Mouse (Mus musculus): Measurements from ENCODE around the gene Large1.
"Not testable (repeated sequence)": the region's sequence is repeated elsewhere in the genome, so short reads cannot be mapped to it uniquely, and the experiment has no call there.

Large1 gene

GRCm38 (mm10) chr8:73187381-73187780, 166.0 kb downstream of the Large1 start:
- in situ Hi-C loops (cut with MboI; ENCODE audit: low sequenced_read_pairs) = no loop called here

- in situ Hi-C loops (cut with MboI; ENCODE audit: low sequenced_read_pairs) = no loop called here
Measured at GRCm38 (mm10) chr8:73178434-73178833, 174.9 kb downstream of the Large1 start.

GRCm38 (mm10) chr8:73172661-73173060, 180.7 kb downstream of the Large1 start:
- in situ Hi-C loops (cut with MboI; ENCODE audit: low sequenced_read_pairs) = no loop called here

- in situ Hi-C loops (cut with MboI; ENCODE audit: low sequenced_read_pairs) = no loop called here
Measured at GRCm38 (mm10) chr8:73161994-73162393, 191.3 kb downstream of the Large1 start.

- in situ Hi-C loops (cut with MboI; ENCODE audit: low sequenced_read_pairs) = no loop called here
Measured at GRCm38 (mm10) chr8:73161564-73161963, 191.8 kb downstream of the Large1 start.

- in situ Hi-C loops (cut with MboI; ENCODE audit: low sequenced_read_pairs) = no loop called here
Measured at GRCm38 (mm10) chr8:73160945-73161344, 192.4 kb downstream of the Large1 start.

- in situ Hi-C loops (cut with MboI; ENCODE audit: low sequenced_read_pairs) = no loop called here
Measured at GRCm38 (mm10) chr8:73147236-73147635, 206.1 kb downstream of the Large1 start.

- in situ Hi-C loops (cut with MboI; ENCODE audit: low sequenced_read_pairs) = no loop called here
Measured at GRCm38 (mm10) chr8:73142660-73143395, 210.5 kb downstream of the Large1 start.

GRCm38 (mm10) chr8:73135397-73135796, 217.9 kb downstream of the Large1 start:
- in situ Hi-C loops (cut with MboI; ENCODE audit: low sequenced_read_pairs) = no loop called here

- in situ Hi-C loops (cut with MboI; ENCODE audit: low sequenced_read_pairs) = no loop called here
Measured at GRCm38 (mm10) chr8:73132080-73132479, 221.3 kb downstream of the Large1 start.

- in situ Hi-C loops (cut with MboI; ENCODE audit: low sequenced_read_pairs) = no loop called here
Measured at GRCm38 (mm10) chr8:73123864-73124499, 229.4 kb downstream of the Large1 start.

- in situ Hi-C loops (cut with MboI; ENCODE audit: low sequenced_read_pairs) = no loop called here
Measured at GRCm38 (mm10) chr8:73112332-73112895, 240.9 kb downstream of the Large1 start.

GRCm38 (mm10) chr8:73104089-73104488, 249.3 kb downstream of the Large1 start:
- in situ Hi-C loops (cut with MboI; ENCODE audit: low sequenced_read_pairs) = no loop called here

- in situ Hi-C loops (cut with MboI; ENCODE audit: low sequenced_read_pairs) = no loop called here
Measured at GRCm38 (mm10) chr8:73101069-73101468, 252.3 kb downstream of the Large1 start.

- in situ Hi-C loops (cut with MboI; ENCODE audit: low sequenced_read_pairs) = not testable (repeated sequence)
Measured at GRCm38 (mm10) chr8:73100607-73101006, 252.7 kb downstream of the Large1 start.

- in situ Hi-C loops (cut with MboI; ENCODE audit: low sequenced_read_pairs) = no loop called here
Measured at GRCm38 (mm10) chr8:73099542-73099941, 253.8 kb downstream of the Large1 start.

- in situ Hi-C loops (cut with MboI; ENCODE audit: low sequenced_read_pairs) = no loop called here
Measured at GRCm38 (mm10) chr8:73096952-73097351, 256.4 kb downstream of the Large1 start.

- in situ Hi-C loops (cut with MboI; ENCODE audit: low sequenced_read_pairs) = not testable (repeated sequence)
Measured at GRCm38 (mm10) chr8:73077746-73078145, 275.6 kb downstream of the Large1 start.

GRCm38 (mm10) chr8:73061410-73061809, 291.9 kb downstream of the Large1 start:
- in situ Hi-C loops (cut with MboI; ENCODE audit: low sequenced_read_pairs) = no loop called here

GRCm38 (mm10) chr8:73054726-73055125, 298.6 kb downstream of the Large1 start:
- in situ Hi-C loops (cut with MboI; ENCODE audit: low sequenced_read_pairs) = no loop called here

GRCm38 (mm10) chr8:73053878-73054277, 299.5 kb downstream of the Large1 start:
- in situ Hi-C loops (cut with MboI; ENCODE audit: low sequenced_read_pairs) = no loop called here

- in situ Hi-C loops (cut with MboI; ENCODE audit: low sequenced_read_pairs) = no loop called here
Measured at GRCm38 (mm10) chr8:73052414-73052813, 300.9 kb downstream of the Large1 start.
